Mouse (Mus musculus): Measurements from ENCODE around the gene Olfr1410. TPM values are rescaled to one million over a fixed set of nuclear protein-coding genes. Genes with fewer than 3 reads are reported as not detected.

The Olfr1410 gene
- polyA plus RNA-seq (2012) = 0.01 TPM in 1 of 2 replicates, not detected in the other

DNA sequence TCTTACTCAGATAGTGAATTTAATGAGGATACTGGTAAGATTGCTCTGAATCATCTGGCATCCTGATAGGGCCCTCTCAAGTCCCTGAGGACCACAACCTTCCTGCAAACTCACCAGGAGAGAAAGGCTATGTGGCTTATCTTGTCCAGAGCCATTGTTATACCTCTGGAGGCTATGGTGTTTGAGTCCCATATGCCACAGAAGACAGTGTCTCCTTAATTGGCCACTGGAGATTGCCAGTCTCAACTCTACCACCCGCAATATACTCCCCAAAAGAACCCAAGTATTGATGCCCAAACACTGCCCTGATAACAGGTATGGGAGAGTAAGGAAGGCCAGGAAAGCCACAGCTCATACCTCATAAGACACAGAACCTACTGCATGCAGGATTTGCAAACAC, at the start of gene Olfr1410:
Olfr1410 (plus strand) TSS at position 301 of the 400 bp plus-strand sequence.
- Histone ChIP-seq H3K4me1 (ENCODE audit: control insufficient read depth) (no peaks in the 10 kb centered on the region), H3K9me3 (ENCODE audit: control insufficient read depth, low read length) (no peaks in the 10 kb centered on the region), H3K27me3 (ENCODE audit: control insufficient read depth) (no peaks in the 10 kb centered on the region), H3K4me3 (replicated peaks) (no peak within 1 kb of the TSS), H3K36me3 (ENCODE audit: control insufficient read depth) (no peaks in the 10 kb centered on the region)
- TF ChIP-seq TAL1 (IDR thresholded peaks at IDR 0.05; ENCODE audit: low read length) (no peak), GATA1 (IDR thresholded peaks at IDR 0.05; ENCODE audit: low read length) (no peak)

DNA sequence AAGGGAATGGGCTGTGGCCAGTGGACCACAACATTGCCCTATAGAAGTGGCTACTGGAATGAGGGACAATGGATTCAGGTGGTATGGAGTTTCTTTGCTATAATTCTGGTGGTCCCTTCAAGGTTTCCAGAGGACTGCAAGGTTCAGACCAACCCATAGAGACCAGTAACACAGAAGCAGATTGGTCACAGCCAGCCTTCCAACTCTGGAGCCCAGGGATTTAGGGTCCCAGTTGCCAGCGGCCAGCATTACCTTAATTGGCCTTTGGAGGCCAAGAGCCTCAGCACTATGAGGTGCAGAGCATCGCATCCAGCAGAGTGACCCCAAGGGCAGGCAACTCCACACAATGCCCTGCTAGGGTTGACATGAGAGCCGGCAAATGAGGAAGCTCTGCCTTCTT, 34.6 kb upstream of the Olfr1410 start, which contains the start of gene Olfr1413:
Olfr1413 (plus strand) TSS at position 301 of the 400 bp plus-strand sequence.
- TF ChIP-seq GATA1 (IDR thresholded peaks at IDR 0.05; ENCODE audit: low read length) (no peak), TAL1 (IDR thresholded peaks at IDR 0.05; ENCODE audit: low read length) (no peak)
- no peak within 1 kb of the TSS for H3K4me3 ChIP-seq (replicated peaks)
- no peaks in the 10 kb centered on the region for H3K27me3 ChIP-seq (ENCODE audit: control insufficient read depth)
- no peaks in the 10 kb centered on the region for H3K36me3 ChIP-seq (ENCODE audit: control insufficient read depth)
- no peaks in the 10 kb centered on the region for H3K4me1 ChIP-seq (ENCODE audit: control insufficient read depth)
- H3K9me3 ChIP-seq (ENCODE audit: control insufficient read depth, low read length) = no peaks in the 10 kb centered on the region

DNA sequence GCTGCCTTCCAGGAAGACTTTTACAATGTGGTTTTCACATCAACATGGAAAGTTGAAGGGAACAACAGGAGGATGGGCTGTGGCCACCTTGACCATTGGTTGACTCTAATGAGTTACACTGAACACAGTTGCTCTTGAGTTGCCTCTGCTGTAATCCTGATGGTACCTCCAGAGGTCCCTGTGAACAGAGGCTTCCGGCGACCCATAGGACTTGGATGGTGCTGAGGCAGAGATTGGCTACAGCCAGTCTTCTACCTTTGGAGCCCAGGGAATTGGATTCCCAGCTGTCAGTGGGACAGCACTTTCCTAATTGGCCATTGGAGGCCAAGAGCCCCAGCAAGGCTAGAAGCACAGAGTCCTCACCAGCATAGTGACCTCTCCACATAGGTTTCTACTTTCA, 20.1 kb upstream of the Olfr1410 start, which contains the start of gene Olfr1412:
Olfr1412 (plus strand) TSS at position 301 of the 400 bp plus-strand sequence.
- TF ChIP-seq GATA1 (IDR thresholded peaks at IDR 0.05; ENCODE audit: low read length) = no peak
- TF ChIP-seq TAL1 (IDR thresholded peaks at IDR 0.05; ENCODE audit: low read length) = no peak
- Histone ChIP-seq H3K27me3 (ENCODE audit: control insufficient read depth) (no peaks in the 10 kb centered on the region), H3K9me3 (ENCODE audit: control insufficient read depth, low read length) (no peaks in the 10 kb centered on the region), H3K4me1 (ENCODE audit: control insufficient read depth) (no peaks in the 10 kb centered on the region), H3K4me3 (replicated peaks) (no peak within 1 kb of the TSS), H3K36me3 (ENCODE audit: control insufficient read depth) (no peaks in the 10 kb centered on the region)

DNA sequence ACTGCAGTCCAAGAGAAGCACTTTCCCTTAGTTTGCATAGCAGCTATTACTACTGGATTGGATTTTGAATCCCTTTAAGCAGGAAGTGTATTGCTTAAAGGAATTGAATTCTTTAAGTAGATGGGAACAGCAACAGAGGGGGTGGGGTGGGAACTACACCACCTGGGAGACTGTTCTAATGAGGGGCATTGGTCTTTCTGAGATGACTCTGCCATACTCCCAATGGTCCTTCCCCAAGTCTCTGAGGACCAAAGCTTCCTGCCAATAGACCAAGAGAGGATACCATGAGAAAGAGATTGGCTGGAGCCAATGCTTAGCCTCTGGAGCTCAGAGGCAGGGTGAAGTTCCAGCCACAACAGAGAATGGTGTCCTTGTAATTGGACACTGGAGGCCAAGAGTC, 11.5 kb upstream of the Olfr1410 start, which contains the start of gene Olfr1411:
Olfr1411 (plus strand) TSS at position 301 of the 400 bp plus-strand sequence.
- Histone ChIP-seq H3K36me3 (ENCODE audit: control insufficient read depth) (no peaks in the 10 kb centered on the region), H3K4me3 (replicated peaks) (no peak within 1 kb of the TSS), H3K9me3 (ENCODE audit: control insufficient read depth, low read length) (no peaks in the 10 kb centered on the region), H3K4me1 (ENCODE audit: control insufficient read depth) (no peaks in the 10 kb centered on the region), H3K27me3 (ENCODE audit: control insufficient read depth) (no peaks in the 10 kb centered on the region)
- no peak for TF ChIP-seq TAL1 (IDR thresholded peaks at IDR 0.05; ENCODE audit: low read length)
- TF ChIP-seq GATA1 (IDR thresholded peaks at IDR 0.05; ENCODE audit: low read length) = no peak

DNA sequence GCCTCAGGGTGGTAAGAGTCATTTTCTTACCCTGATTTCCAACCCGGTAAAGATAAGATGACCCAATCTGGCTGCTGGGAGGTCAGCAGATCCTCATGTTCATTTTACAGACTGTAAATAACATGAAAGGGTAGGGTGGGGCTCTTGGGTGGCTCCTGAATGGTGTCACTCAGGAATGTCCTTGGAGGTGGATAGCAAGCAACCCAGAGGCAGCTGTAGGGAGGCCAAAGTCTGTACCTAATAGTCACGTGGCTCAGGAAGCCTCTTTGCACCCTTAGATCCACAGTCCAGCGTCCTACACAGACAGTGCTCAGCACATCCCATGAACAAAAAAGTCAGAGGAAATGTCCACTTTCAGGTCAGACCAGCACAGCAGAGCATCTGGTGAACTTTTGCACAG, 9.6 kb upstream of the Olfr1410 start:
- TF ChIP-seq TAL1 (IDR thresholded peaks at IDR 0.05; ENCODE audit: low read length) = no peak
- no peak for TF ChIP-seq GATA1 (IDR thresholded peaks at IDR 0.05; ENCODE audit: low read length)

DNA sequence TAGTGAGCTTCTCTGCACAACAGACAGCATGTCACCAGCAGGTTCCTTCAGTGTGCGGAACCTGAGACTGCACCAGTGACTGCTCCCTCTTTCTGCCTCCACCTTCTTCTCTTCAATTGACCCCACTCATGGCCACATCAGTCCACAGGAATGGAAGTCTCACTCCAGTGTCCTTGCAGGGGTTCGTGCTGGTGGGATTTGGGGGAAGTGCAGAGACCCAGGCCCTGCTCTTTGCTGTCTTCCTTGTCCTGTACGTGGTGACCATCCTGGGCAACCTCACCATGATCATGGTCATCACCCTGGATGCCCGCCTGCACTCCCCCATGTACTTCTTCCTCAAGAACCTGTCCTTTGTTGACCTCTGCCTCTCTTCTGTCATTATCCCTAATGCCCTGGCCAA, 2.1 kb downstream of the Olfr1410 start:
- Histone ChIP-seq H3K9me3 (ENCODE audit: control insufficient read depth, low read length) (no peaks in the 10 kb centered on the region), H3K27me3 (ENCODE audit: control insufficient read depth) (no peaks in the 10 kb centered on the region), H3K4me3 (replicated peaks) (no peak overlapping the region), H3K36me3 (ENCODE audit: control insufficient read depth) (no peaks in the 10 kb centered on the region), H3K4me1 (ENCODE audit: control insufficient read depth) (no peaks in the 10 kb centered on the region)
- TF ChIP-seq TAL1 (IDR thresholded peaks at IDR 0.05; ENCODE audit: low read length) (no peak), GATA1 (IDR thresholded peaks at IDR 0.05; ENCODE audit: low read length) (no peak)

More for the DNA sequence above, 9.6 kb upstream of the Olfr1410 start:
- Histone ChIP-seq H3K4me1 (ENCODE audit: control insufficient read depth) (no peaks in the 10 kb centered on the region), H3K9me3 (ENCODE audit: control insufficient read depth, low read length) (no peaks in the 10 kb centered on the region), H3K27me3 (ENCODE audit: control insufficient read depth) (no peaks in the 10 kb centered on the region), H3K4me3 (replicated peaks) (no peak overlapping the region), H3K36me3 (ENCODE audit: control insufficient read depth) (no peaks in the 10 kb centered on the region)

DNA sequence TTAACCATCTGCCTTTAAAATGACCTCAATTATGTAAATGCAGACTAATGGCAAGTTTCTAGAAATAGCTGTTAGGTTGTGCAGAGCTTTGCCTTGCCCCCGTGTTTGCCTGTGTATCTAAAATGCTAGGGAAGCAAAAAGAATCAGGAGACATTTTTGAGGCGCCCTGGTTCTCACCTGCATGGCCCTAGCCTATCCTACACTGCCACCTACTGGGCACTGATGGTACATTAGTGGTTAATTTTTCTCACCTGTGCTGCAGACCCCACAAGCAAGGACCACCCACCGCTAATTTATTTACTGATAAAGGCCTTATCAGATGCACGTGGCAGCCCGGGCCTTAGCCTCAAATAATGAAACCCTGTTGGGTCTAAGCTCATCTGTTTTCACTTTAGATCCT, 5.4 kb downstream of the Olfr1410 start:
- no peaks in the 10 kb centered on the region for H3K4me1 ChIP-seq (ENCODE audit: control insufficient read depth)
- no peak for TF ChIP-seq GATA1 (IDR thresholded peaks at IDR 0.05; ENCODE audit: low read length)
- TF ChIP-seq TAL1 (IDR thresholded peaks at IDR 0.05; ENCODE audit: low read length) = no peak
- no peaks in the 10 kb centered on the region for H3K27me3 ChIP-seq (ENCODE audit: control insufficient read depth)
- H3K9me3 ChIP-seq (ENCODE audit: control insufficient read depth, low read length) = no peaks in the 10 kb centered on the region
- no peak overlapping the region for H3K4me3 ChIP-seq (replicated peaks)
- H3K36me3 ChIP-seq (ENCODE audit: control insufficient read depth) = no peaks in the 10 kb centered on the region

DNA sequence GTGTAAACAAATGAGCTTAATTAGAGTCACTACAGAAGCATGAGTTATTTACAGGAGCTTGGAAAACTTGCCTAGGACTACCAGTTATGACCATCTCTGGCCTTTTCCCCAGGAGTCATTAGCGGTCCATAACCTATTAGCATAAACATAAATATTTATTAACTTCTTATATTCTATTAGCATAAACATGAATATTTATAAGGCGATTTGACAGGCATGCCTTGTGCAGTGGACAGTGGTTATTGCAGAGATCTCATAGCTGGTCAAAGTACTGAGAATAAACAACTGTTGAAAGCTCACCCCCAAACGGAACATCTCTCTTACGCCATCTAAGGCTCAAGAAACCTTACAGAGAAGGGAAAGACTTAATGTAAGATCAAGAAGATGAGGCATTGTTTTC, 7.6 kb downstream of the Olfr1410 start:
- Histone ChIP-seq H3K9me3 (ENCODE audit: control insufficient read depth, low read length) (no peaks in the 10 kb centered on the region), H3K36me3 (ENCODE audit: control insufficient read depth) (no peaks in the 10 kb centered on the region), H3K4me3 (replicated peaks) (no peak overlapping the region), H3K4me1 (ENCODE audit: control insufficient read depth) (no peaks in the 10 kb centered on the region), H3K27me3 (ENCODE audit: control insufficient read depth) (no peaks in the 10 kb centered on the region)
- TF ChIP-seq TAL1 (IDR thresholded peaks at IDR 0.05; ENCODE audit: low read length) (no peak), GATA1 (IDR thresholded peaks at IDR 0.05; ENCODE audit: low read length) (no peak)

DNA sequence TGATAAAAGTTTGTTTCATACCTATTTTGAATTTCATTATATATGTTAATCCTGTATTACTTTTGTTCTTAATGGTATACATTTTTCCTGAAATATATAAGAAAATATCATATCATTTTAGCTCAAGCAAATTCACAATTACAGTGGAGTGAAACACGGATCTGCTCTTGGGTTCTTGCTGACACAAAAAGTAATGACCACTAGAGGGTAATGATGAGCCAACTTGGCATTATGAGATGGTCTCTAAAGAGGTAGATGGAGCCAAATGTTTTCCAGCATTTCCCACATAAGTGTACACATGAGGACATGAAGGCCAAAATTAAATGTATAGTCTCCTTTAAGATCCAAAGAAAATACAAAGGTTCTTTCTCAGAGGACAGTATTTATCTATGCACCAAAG, 8.9 kb downstream of the Olfr1410 start:
- Histone ChIP-seq H3K4me1 (ENCODE audit: control insufficient read depth) (no peaks in the 10 kb centered on the region), H3K36me3 (ENCODE audit: control insufficient read depth) (no peaks in the 10 kb centered on the region), H3K4me3 (replicated peaks) (no peak overlapping the region), H3K27me3 (ENCODE audit: control insufficient read depth) (no peaks in the 10 kb centered on the region), H3K9me3 (ENCODE audit: control insufficient read depth, low read length) (no peaks in the 10 kb centered on the region)
- TF ChIP-seq GATA1 (IDR thresholded peaks at IDR 0.05; ENCODE audit: low read length) (no peak), TAL1 (IDR thresholded peaks at IDR 0.05; ENCODE audit: low read length) (no peak)

DNA sequence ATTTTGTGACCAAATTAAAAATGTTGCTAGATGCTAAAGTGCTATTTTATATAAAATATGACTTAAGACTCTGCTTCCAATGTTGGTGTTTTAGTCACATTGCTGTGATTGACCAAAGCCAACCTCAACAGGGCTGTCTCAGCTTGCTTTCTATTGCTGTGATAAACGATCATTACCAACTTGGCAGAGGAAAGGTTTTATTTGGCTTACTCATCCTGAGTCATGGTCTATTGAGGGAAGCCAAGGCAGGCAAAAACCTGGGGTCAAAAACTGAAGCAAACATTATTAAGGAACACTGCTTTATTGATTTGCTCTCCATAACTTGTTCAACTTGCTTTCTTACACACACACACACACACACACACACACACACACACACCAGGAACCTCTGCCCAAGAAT, 10.5 kb downstream of the Olfr1410 start:
- no peaks in the 10 kb centered on the region for H3K4me1 ChIP-seq (ENCODE audit: control insufficient read depth)
- H3K9me3 ChIP-seq (ENCODE audit: control insufficient read depth, low read length) = no peaks in the 10 kb centered on the region
- TF ChIP-seq GATA1 (IDR thresholded peaks at IDR 0.05; ENCODE audit: low read length) = no peak
- TF ChIP-seq TAL1 (IDR thresholded peaks at IDR 0.05; ENCODE audit: low read length) = no peak
- H3K4me3 ChIP-seq (replicated peaks) = no peak overlapping the region
- H3K27me3 ChIP-seq (ENCODE audit: control insufficient read depth) = no peaks in the 10 kb centered on the region
- no peaks in the 10 kb centered on the region for H3K36me3 ChIP-seq (ENCODE audit: control insufficient read depth)
